Mouse (Mus musculus) fibroblast of lung, adult 2 months (primary cell): Measurements from ENCODE around the gene Col3a1.

Source experiments
- DNase-seq: peaks from one replicate; pipeline ENCODE4 v3.0.0-alpha.2; 2011; ENCODE audit warnings: low read depth

Col3a1 gene

DNA sequence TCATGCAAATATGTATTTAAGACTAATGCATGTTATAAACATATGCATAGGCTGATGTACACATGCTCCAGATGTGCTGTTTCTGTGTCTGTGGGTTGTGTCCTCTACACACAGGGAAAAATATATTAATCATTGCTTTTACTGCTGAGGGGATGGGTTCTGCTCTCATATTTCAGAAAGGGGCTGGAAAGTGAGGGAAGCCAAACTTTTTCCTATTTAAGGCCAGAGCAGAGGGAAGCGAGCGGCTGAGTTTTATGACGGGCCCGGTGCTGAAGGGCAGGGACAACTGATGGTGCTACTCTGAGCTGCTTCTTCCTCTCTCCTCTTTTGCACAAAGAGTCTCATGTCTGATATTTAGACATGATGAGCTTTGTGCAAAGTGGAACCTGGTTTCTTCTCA is at the start of gene Col3a1:
Col3a1 (plus strand) TSS at position 151 of the 400 bp plus-strand sequence.
- DNase-seq, result no peak

DNA sequence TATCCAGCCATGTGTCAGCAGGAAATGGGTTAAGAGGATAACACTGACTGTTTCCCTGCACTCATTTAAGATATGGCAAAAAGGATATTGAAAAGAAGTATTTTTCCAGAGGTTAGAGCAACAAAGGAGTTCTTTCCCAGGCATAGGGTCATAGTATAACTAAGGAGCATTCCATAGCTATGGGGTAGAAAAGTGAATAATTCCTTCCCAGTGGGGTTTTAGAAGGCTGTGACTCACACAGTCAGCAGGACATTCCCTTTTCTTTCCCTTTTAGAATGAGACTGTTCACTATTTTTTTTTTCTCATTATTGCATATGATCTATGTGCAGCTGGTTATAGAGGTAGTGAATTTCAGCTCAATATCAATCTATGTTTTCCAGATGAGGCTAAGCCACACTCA is 41.9 kb upstream of the Col3a1 start:
- no peak for DNase-seq

DNA sequence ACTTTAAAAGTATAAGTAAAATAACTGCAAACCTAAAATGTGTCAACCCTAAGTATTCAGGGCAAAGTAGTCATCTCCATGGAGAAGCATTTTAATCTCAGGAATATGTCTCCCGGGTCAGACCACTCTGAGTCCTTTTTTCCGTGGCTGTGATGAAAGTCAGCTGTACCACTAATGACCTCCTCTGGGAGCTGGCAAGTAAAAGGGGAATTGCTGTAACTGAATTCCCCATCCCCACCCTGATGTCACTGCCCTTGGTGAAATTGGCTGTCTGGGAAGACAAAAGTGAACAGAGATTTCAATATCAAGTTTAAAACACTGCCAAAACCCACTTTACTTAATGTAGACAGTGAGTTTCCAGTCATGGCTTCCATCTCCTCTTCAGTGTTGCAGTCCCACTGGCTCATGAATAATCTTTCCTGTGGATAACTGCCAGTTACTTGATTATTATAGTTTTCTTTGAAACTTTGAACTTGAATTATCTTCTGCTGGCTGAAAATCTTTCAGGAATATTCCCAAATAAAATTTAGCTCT is 35.3 kb upstream of the Col3a1 start:
- no peak for DNase-seq

DNA sequence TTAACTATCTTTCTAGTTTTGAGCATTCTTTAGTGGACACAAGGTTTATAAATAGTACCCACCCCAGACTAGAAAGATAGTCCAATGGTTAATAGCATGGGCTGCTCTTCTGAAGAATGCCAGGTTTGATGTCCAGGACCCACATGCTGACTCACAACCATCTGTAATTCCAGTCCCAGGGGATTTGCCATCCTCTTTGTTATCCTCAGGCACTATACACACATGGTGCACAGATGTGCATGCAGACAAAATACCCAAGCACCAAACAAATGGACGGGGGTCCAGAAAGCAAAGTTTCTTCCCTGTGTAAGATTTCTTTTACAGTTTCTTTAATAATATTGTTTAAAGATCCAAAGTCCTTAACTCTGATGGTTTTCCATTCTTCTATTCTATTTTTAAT is 23.4 kb upstream of the Col3a1 start:
- DNase-seq, result no peak

DNA sequence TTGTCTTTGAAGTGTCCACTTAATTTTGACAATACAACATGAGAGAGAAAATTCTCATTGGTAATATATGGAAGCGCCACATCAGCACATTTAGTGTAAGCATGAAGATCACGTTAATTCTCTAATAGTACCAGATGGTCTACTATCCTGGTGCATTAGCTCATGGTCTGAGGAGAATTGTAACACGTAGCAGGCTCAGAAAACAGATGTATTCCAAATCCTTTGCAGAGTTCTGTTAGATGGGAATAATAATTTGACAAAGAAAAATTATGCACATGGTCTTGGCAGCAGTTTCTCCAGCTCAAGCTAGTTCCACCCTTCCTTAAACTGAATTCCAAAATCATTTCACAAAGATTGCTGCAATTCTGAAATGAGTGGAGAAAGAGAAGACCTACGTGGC is 21.3 kb upstream of the Col3a1 start:
- no peak for DNase-seq

DNA sequence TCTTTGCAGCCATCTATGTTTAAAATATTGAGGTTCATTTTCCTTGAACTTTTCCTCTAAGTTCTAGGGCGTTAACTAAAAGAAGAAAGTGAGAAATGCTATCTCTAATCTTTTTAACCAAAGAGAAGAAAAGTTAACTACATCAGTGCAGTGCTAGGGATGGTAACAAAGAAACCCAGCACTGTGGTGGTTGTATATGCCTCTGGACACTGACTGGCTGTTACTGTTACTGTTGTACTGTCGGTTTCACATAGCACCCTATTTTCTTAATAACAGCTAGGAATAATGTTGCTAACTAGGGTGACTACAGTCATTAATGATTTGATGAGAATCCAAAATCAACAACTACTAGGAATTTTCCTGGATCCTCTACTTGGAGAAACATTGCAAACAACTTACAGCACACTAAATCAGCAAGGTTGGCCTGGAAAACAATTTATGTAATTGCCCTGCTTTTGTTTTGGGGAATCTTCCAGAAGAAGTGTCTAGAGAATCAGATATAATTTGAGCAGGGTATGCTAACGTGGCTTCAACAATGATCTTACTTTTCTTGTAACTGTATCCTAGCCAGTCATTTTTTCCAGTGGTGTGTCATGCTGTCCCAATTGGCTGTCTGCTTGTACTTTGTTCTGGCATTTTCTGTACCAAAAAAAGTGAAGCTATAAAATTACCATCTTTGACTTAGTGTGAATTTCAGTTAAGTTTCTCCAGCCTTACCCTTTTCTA is 11.8 kb upstream of the Col3a1 start:
- no peak for DNase-seq

DNA sequence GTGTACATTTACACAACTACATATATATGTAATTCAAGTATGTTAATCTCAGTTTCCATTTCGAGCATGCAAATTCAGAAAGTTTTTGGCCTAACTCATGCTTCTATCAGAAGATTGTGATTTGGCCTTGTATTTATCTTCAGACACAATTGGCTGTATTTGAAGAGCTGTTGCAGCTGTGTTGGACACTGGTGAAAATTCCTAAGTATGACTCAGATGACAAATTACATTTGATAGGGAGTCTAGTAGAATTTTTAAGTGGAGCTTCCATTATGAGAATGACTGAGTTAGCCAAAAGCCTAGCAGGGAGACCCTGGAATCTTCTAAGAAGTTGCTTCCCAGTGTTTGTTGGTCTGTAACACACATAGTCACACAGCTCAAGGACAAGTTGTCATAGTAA is 7.1 kb upstream of the Col3a1 start:
- no peak for DNase-seq

DNA sequence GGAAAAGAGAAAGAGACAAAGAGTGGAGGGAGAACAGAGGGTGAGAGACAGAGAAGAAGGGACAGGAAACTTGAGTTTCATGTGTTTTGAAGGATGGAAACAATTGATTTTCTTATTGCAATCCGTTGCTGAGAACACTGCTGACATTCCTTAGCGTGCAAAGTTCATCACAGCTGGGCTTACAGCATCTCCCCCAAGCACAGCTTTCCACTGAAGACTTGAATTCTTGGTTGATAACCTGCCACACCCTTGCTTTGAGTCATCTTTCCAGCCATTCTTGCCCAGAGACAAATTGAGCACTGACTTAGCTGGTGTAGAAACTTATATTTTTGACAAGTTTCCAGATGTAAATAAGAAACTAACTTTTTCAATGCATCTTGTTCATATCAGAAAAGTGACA is 2.3 kb upstream of the Col3a1 start:
- DNase-seq, result no peak

DNA sequence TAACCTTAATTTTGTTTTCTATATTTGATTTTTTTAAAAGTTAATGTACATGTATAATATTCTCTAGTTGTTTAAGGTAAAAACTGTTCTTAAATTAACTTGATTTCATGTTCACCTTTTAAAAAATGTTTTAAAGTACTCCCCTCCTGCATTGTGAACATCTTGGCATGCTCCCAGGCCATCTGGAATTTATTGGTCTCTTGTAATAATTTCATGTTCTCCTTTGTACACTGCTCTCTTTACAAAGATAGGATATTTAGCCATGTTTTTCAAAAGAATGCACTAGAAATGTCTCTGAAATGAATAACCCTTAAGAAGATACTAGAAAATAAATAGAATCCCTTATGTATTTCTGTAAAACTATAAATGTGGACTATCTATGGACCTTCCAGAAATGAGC is 624 bp downstream of the Col3a1 start:
- no peak for DNase-seq

DNA sequence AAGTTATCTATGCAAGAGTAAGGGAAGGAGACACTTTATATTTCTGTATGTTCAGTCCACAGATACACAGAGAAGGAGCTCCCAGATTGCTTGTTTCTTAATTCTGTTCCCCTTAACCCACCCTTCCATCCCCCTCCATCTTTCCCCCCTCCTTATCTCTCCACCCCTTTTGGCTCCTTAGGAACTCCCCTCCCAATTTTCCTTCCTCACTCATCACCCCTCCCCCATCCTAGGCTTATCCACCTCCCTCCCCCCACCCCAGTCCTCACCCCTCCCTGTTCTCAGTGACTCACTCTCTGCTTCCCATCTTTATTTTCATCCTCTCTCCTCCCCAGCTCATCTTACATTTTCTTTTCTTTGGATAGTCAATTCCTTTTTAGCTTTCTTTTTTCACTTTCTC is 1.5 kb downstream of the Col3a1 start:
- DNase-seq, result no peak

DNA sequence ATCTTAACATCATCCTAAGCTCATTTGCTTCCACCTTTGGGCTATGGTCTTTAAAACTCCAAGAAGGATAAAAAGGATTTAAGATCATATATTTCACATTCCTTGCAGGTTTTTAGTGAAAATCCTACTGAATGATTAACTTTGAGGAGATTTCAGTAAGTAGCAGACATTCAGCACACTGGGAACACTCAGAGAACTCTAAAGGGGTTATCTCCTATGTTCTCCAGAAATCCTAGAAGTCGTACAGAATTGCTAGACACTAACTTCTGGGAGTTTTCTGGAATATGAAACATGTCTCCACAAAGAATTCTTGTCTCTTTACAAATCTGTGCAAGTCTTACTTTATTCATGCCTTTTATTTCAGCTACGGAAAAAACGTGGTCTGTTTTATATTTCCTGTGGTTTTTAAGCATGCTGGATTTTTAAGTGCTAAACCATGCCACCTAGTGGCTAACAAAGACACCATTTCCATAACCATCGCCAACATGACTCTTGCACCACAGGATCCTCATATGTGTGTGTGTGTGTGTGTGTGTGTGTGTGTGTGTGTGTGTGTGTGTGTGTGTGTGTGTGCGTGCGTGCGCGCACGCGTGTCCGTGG is 2.5 kb downstream of the Col3a1 start:
- no peak for DNase-seq

DNA sequence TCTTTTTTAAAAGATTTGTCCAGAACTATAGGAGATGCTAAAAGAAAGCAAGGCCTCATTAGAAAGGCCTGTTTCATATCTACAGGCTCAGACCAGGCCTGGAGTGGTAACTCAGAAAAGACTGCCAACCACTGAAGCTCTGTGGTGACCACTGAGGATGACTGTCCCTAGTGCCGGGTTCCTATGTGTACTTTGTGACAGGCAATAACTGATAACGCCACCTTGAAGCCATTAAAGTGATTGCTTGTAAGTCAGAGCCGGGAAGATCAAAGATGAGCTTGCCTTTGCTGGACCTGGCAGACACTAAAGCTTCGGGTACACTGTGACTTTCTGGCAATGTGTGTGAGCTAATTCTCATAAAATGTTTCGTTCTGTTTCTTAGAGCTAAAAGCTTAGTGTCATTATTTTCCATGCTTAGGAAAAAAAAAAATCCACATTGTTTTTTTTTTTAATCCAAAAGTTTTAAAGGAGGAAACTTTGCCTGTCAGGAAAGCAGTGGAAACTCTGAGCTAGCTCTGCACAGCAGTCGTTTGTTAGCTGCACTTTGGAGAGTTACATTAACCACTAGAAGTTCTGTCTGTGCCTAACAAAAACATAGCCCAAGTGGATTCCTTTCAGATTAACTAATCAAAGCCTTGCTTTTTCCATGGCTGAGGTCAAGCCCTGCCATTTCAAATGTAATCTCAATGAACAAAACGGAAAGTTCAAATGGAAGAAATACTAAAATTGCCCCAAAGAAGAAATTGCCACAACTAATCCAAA is 4.6 kb downstream of the Col3a1 start:
- no peak for DNase-seq

DNA sequence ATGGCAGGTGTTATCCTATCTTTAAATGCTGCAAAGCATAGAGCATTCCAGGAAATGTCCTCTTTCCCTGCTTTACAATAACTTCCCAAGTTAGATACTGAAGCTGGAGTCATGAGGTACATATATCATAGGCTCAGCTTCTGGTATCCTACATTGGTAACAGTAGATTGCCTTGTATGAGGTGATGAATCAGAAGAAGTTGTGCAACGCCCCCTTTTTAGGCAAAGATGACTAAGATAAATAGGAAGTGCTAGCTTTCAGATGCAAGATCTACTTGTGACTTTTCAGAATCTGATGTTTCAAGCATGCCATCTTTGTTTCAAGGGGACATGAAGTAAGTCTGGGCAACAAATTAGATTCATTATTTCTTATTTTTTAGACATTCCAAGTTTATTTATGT is 6.9 kb downstream of the Col3a1 start:
- no peak for DNase-seq

DNA sequence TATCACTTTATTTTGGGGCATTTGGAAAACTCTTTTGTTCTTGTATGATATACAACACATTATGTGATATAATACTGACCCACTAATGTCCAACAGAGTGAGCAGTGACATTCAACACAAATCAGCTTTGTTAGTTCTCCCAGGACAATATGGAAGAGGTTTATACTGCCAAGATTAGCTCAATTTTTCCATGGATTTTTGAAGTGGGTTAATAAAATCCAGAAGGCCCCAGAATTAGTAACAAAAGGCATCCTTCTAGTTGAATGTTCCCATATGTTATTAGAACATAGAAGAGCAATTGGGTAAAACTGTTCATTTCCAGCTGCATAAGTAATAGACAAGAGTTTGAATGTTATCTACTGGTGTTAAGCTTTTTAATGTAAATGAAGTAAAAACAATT is 9.5 kb downstream of the Col3a1 start:
- no peak for DNase-seq

DNA sequence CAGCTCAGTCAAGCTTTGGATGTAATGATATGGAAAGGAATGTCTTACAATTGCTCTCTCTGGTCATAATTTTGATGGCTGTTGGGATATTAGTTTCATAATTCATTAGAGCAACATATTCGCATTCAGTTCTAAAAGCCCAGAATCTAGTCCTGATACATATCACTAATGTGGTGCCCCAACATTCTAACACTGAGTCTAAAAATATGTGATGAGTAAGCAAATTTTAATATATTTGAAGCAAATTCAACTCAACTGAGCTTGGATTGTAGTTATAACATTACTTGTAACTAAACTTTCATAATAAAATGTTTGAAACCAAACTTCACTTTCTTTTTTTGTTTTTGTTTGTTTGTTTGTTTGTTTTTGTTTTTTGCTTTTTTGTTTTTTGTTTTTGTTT is 17.8 kb downstream of the Col3a1 start:
- DNase-seq, result no peak

DNA sequence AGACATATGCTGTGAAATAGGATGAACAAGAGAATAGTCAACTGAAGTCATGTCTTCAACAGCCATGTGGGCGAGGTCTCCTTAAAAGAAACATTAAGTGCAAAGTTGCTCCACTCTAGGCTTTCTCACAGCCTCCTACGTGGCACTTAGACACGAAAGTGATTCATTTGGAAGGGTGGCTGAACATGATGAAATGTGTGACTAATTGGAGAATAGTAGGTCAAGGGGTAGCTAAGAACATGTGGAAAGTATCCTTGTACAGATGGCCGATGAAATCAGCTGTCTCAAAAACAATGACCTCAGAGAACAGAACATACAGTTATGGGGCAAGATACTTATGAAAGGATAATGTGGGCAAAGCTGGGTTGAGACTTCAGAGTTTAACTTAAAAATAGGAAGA is 44.6 kb downstream of the Col3a1 start:
- DNase-seq, result peak; percentile 84

DNA sequence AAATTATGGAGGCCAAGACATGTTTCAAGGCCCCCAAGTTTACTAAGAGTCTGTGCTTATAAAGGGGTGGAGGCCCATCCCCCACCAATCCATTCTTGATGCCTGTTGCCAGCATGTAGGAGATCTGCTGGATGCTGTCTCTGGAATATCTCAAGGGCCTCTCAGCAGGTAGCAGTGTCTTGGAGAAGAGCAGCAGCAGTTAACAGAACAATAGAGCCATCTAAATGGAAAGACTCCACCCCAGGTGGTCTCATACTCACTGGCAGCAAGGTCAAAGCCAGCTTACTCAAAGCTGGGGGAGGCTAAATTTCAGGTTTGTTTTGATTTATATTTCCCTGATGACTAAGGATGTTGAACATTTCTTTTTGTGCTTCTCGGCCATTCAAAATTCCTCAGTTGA is 46.7 kb downstream of the Col3a1 start:
- no peak for DNase-seq

DNA sequence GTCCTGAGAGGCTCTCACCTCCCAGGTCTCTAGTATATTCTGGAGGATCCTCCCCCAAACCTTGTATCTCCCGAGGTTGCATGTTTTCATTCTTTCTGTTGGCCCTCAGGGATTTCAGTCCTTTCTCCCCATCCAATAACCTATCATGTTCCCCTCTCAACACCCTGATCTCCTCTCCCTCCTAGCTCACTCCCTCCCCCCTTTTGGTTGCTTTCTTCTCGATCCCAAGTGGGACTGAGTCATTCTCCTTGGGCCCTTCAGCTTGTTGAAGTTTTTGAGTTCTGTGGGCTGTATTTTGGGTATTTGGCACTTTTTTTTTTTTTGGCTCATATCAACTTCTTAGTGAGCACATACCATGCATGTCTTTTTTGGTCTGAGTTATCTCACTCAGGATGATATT is 47.8 kb downstream of the Col3a1 start:
- no peak for DNase-seq

DNA sequence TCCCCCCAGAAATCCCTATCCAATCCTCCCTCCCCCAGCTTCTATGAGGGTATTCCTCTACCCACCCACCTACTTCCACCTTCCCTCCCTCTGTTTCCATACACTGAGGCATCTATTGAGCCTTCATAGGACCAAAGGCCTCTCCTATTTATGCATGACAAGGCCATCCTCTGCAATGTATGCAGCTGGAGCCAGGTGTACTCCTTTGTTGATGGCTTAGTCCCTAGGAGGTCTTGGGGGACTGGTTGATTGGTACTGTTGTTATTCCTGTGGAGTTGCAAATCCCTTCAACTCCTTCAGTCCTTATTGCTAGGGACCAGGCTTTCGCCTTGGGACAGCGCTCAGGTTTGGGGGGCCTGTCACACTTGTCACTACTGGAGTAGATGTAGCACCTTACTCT is 48.3 kb downstream of the Col3a1 start:
- DNase-seq, result no peak

DNA sequence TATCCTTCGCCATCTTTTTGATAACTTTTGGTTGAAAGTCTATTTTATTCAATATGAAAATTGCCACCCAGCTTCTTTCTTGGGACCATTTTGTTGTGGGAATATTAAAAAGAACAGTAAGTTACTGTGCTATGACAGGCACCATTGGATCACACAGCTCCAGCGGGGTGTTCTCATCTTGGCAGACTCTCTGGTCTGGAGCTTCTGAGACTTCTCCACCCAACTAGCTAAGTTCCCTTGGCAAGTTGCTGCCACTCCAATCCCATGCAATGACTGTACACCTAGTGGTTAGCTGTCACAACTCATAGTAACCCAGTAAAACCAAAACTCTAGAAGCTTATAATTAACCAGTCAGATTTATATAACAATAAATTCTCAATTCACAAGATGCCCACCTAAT is 51.9 kb downstream of the Col3a1 start:
- no peak for DNase-seq

DNA sequence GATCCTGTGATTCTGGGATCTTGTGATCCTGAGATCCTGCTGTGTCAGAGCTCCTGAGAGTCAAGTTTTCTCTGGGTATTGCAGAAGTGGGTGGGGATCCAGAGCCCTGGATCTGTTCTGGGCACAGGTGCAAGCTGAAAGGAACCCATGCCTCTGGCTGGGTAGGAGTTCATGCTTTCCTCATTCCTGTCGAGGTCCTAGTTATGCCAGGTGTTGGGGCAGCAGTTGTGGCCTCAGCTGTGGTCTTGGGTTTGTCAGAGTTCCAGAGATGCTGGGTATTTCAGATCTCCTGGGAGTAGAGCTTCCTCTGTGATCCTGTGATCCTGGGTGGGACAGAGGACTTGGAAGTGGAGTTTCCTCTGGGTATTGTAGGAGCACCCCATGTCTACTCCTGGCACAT is 54.1 kb downstream of the Col3a1 start:
- DNase-seq, result no peak

DNA sequence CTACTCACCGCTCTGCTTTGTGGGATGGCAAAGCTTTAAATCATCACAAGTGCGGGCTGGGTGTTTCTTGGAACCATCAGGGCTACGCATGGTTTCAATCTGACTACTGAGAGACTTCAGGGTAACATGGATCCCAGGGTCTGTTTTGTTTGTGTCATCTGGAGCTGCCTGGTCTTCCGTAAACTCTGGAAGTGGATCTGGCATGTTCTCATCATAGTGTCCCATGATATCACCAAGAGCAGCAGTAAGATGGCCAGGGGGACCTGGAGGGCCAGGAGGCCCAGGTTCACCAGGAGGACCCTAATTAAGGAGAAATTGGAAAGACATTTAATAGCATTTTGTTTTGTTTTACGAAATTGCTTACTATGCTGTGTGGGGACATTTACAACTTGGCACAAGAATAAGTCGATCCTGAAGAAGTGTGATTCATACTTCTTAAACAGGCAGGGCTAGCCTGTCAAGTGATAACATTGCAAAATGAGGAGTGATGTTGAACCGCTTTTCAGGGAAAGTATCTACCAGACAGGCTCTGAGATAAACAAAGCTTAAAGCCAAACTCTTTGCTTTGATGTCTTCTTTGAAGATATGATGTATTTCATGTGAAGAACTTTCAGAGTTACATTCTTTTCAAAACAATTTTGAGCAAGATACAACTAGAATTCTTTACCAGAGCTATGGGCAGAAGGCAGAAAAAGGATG is 68.8 kb downstream of the Col3a1 start:
- no peak for DNase-seq

DNA sequence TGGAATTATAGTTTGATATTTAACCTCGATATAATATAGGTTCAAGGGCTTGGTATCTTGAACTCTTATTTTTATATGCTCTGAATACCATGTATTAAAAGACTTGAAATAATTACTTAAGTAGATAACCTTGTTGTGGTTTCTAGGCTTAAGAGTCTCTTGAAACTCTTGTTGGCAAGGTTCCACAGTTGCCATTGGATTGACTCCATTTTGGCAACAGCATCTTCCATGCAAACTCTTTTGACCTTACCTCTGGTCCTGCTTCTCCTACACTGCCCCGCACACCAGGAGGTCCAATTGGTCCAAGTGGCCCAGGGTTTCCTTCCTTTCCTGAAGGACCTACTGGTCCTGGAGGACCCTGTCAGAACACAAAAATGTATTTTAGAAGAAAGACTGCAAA is 70.5 kb downstream of the Col3a1 start:
- no peak for DNase-seq
